Mouse (Mus musculus): ENCODE data around the gene Cd300a. TPM values are rescaled to one million over a fixed set of nuclear protein-coding genes. Genes with fewer than 3 reads are reported as not detected.
A peak's percentile ranks its signal among the peaks of the same experiment; 100 is the strongest.

Gene Cd300a
- polyA plus RNA-seq, 1 experiment from 2014 or later, result 1.2 TPM

GRCm38 (mm10) chr11:114853174-114853838 is 36.5 kb upstream of the Cd300a start:
- Histone ChIP-seq H3K4me1 (replicated peaks) (peaks cover 42% of the 10 kb centered on the region), H3K4me3 (peak overlapping the region; percentile 61), H3K4me2 (peak overlapping the region; percentile 98), H3K9me3 (no peaks in the 10 kb centered on the region), H3K27me3 (peaks cover 68% of the 10 kb centered on the region), H3K9ac (peak overlapping the region; percentile 35; the same call in 1 of the 2 replicates), H3K36me3 (no peaks in the 10 kb centered on the region), H3K27ac (no peak overlapping the region)
- no peak for ATAC-seq (ENCODE audit: low FRiP score)
- 18% methylated on average over 7 of the region's 7 CpGs for WGBS

DNA sequence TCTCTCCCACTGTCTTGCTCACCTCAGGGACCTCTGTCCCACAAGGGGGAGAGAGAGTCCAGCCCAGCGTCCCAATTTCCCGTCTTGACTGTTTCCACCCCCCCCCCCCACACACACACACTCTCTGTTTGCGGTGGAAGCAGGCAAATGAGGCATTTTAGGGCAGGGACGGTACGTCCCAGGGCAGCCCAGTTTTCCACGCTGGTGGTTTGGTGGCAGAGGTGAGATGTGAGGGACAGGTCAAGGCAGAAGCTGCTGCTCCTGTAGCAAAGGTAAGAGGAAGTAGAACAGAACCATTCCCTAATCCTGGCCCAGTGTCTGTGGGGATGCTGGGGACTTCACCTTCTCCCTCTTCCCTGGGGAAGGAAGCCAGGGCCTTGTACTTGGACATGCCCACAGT is 35.3 kb upstream of the Cd300a start:
- Histone ChIP-seq H3K27ac (no peak overlapping the region), H3K9ac (no peak overlapping the region), H3K4me2 (no peak overlapping the region), H3K4me1 (replicated peaks) (peaks cover 39% of the 10 kb centered on the region), H3K27me3 (peaks cover 57% of the 10 kb centered on the region), H3K4me3 (no peak overlapping the region), H3K36me3 (no peaks in the 10 kb centered on the region), H3K9me3 (no peaks in the 10 kb centered on the region)
- no peak for ATAC-seq (ENCODE audit: low FRiP score)
- WGBS, result 89% methylated on average over 6 of the region's 6 CpGs

DNA sequence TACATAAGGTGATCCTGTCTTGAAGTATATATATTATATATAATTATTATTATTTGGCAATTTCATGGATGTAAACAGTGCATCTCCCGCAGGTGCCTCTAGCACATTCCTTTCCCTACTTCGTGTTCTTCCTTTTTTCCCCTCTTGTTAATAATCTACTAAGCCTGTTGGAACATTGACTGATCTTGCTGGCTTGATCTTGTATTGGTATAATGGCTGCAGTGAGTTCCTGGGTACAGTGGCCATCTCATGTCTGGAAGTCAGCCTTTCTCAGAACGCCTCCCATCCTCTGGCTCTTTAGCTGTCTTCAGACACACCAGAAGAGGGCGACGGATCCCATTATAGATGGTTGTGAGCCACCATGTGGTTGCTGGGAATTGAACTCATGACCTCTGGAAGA is 33.7 kb upstream of the Cd300a start:
- no peak overlapping the region for H3K9ac ChIP-seq

GRCm38 (mm10) chr11:114858641-114859040 is 31.2 kb upstream of the Cd300a start:
- peaks cover 18% of the 10 kb centered on the region for H3K27me3 ChIP-seq
- 94% methylated on average over 2 of the region's 2 CpGs for WGBS
- no peaks in the 10 kb centered on the region for H3K9me3 ChIP-seq
- no peak overlapping the region for H3K4me3 ChIP-seq
- H3K36me3 ChIP-seq, result no peaks in the 10 kb centered on the region
- H3K4me2 ChIP-seq, result no peak overlapping the region
- no peak for ATAC-seq (ENCODE audit: low FRiP score)
- H3K4me1 ChIP-seq (replicated peaks), result no peaks in the 10 kb centered on the region
- no peak overlapping the region for H3K9ac ChIP-seq
- no peak overlapping the region for H3K27ac ChIP-seq

More for the DNA sequence above, 33.7 kb upstream of the Cd300a start:
- H3K4me1 ChIP-seq (replicated peaks), result peaks cover 24% of the 10 kb centered on the region
- H3K4me3 ChIP-seq, result no peak overlapping the region
- ATAC-seq (ENCODE audit: low FRiP score), result no peak
- no peak overlapping the region for H3K27ac ChIP-seq
- H3K27me3 ChIP-seq, result peaks cover 41% of the 10 kb centered on the region
- H3K4me2 ChIP-seq, result no peak overlapping the region
- no peaks in the 10 kb centered on the region for H3K9me3 ChIP-seq
- WGBS, result 78% methylated on average over 5 of the region's 5 CpGs
- H3K36me3 ChIP-seq, result no peaks in the 10 kb centered on the region

DNA sequence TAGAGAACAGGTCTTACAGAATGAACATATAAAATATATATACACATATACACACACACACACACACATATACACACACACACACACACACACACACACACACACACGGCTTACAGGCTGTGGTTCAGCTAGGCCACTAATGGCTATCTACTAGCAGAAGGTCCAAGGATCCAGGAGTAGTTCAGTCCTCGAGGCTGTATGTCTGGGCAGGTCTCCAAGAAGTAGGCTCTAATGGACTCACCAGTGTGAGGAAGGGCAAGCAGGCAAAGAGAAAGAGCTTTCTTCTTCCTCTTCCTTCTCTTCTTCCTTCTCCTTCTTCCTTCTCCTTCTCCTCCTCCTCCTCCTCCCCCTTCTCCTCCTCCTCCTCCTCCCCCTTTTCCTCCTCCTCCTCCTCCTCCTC is 28.8 kb upstream of the Cd300a start:
- Histone ChIP-seq H3K27ac (no peak overlapping the region), H3K4me3 (no peak overlapping the region), H3K36me3 (no peaks in the 10 kb centered on the region), H3K4me2 (no peak overlapping the region), H3K4me1 (replicated peaks) (peaks cover 2% of the 10 kb centered on the region), H3K9me3 (no peaks in the 10 kb centered on the region), H3K9ac (no peak overlapping the region), H3K27me3 (0 out of 2 replicates have a peak, but pooled peaks cover 2% of the 10 kb centered on the region)
- WGBS, result 79% methylated on average over 2 of the region's 2 CpGs
- ATAC-seq (ENCODE audit: low FRiP score), result no peak

DNA sequence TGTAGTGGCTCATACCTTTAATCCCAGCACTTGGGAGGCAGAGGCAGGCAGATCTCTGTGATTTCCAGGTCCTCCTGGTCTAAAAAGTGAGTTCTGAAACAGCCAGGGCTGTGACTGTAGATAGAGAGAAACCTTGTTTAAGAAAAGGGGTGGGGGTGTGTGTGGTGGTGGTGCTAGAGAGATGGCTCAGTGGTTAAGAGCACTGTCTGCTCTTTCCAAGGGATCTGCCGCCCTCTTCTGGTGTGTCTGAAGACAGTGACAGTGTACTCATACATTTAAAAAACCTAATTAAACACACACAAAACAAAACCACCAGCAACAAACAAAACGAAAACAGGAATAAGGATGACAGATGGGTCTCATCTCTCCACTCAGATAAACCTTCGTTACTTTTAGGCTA is 27.2 kb upstream of the Cd300a start:
- H3K4me3 ChIP-seq, result no peak overlapping the region
- 86% methylated on average over 3 of the region's 3 CpGs for WGBS
- no peak overlapping the region for H3K4me2 ChIP-seq
- H3K9ac ChIP-seq, result no peak overlapping the region
- no peak for ATAC-seq (ENCODE audit: low FRiP score)
- 0 out of 2 replicates have a peak, but pooled peaks cover 2% of the 10 kb centered on the region for H3K27me3 ChIP-seq
- H3K36me3 ChIP-seq, result no peaks in the 10 kb centered on the region
- H3K27ac ChIP-seq, result no peak overlapping the region
- H3K4me1 ChIP-seq (replicated peaks), result peaks cover 15% of the 10 kb centered on the region
- H3K9me3 ChIP-seq, result no peaks in the 10 kb centered on the region

DNA sequence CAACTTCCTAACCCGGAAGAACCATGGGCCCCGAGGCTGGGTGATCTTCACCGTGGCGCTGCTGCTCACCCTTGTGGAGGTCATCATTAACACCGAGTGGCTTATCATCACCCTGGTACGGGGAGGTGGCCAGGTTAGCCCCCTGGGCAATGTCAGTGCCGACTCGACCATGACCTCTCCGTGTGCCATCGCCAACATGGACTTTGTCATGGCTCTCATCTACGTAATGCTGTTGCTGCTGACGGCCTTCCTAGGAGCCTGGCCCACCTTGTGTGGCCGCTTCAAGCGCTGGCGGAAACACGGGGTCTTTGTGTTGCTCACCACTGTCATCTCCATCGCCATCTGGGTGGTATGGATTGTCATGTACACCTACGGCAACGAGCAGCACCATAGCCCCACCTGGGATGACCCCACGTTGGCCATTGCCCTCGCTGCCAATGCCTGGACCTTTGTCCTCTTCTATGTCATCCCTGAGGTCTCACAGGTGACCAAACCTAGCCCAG is 25.9 kb upstream of the Cd300a start:
- ATAC-seq (ENCODE audit: low FRiP score), result no peak
- peaks cover 15% of the 10 kb centered on the region for H3K4me1 ChIP-seq (replicated peaks)
- no peaks in the 10 kb centered on the region for H3K36me3 ChIP-seq
- H3K4me3 ChIP-seq, result no peak overlapping the region
- peaks cover 8% of the 10 kb centered on the region; the same call in 1 of the 2 replicates for H3K27me3 ChIP-seq
- no peaks in the 10 kb centered on the region for H3K9me3 ChIP-seq
- H3K27ac ChIP-seq, result no peak overlapping the region
- no peak overlapping the region for H3K9ac ChIP-seq
- H3K4me2 ChIP-seq, result no peak overlapping the region
- WGBS, result 94% methylated on average over 21 of the region's 21 CpGs

- no peaks in the 10 kb centered on the region for H3K36me3 ChIP-seq
- no peak overlapping the region for H3K4me3 ChIP-seq
- WGBS, result 78% methylated on average over 5 of the region's 5 CpGs
- H3K9ac ChIP-seq, result no peak overlapping the region
- peaks cover 9% of the 10 kb centered on the region; the same call in 1 of the 2 replicates for H3K27me3 ChIP-seq
- no peak overlapping the region for H3K27ac ChIP-seq
- peaks cover 15% of the 10 kb centered on the region for H3K4me1 ChIP-seq (replicated peaks)
- ATAC-seq (ENCODE audit: low FRiP score), result no peak
- H3K9me3 ChIP-seq, result no peaks in the 10 kb centered on the region
- H3K4me2 ChIP-seq, result no peak overlapping the region
Observed at GRCm38 (mm10) chr11:114865999-114866398, 23.8 kb upstream of the Cd300a start.

- Histone ChIP-seq H3K9me3 (no peaks in the 10 kb centered on the region), H3K4me3 (no peak overlapping the region), H3K27ac (no peak overlapping the region), H3K27me3 (peaks cover 9% of the 10 kb centered on the region; the same call in 1 of the 2 replicates), H3K36me3 (no peaks in the 10 kb centered on the region), H3K4me1 (replicated peaks) (peaks cover 15% of the 10 kb centered on the region), H3K4me2 (no peak overlapping the region), H3K9ac (no peak overlapping the region)
- ATAC-seq (ENCODE audit: low FRiP score), result no peak
- WGBS, result 52% methylated on average over 10 of the region's 10 CpGs
Observed at GRCm38 (mm10) chr11:114866486-114867360, 23.1 kb upstream of the Cd300a start.

DNA sequence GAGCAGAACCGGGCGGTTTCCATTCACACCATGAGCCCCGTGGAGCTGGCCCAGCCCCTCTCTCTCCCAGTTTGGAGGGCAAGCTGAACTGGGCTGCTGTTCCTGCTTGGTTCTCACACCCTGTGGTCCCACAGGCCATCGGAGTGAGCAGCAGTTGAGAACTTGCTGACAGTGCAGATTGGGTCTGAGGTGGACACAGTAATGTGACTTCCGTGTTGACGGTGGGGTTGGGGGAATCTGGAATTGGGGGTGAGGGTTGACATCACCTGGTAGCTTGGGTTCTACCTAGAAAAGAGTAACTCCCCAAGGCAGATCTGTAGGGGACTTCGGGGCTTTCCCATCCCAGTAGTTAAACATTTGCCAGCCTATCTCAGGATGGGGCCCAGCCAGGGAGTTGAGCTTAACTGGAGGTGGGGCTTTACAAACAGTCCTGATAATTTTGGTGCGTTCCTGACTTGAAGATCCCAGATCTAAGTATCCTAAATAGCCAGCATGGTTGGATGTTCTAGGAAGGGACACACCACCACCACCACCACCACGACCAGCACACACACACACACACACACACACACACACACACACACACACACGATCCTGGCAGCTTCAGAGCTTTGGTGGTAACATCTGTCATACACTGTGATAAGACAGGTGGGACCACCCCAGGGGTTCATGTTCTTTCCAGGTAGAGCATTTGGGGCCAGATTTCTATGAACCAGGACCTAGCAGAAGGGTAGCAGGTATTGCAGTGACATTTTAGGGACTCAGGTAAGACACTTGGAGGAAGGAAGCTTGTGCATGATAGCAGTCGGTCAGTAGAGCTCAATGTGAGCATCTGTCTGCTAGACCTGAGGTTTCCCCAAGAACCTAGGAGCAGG is 22.2 kb upstream of the Cd300a start:
- Histone ChIP-seq H3K27ac (0 out of 2 replicates have a peak overlapping the region, but pooled peaks have one; percentile 52), H3K4me1 (replicated peaks) (peaks cover 16% of the 10 kb centered on the region), H3K9me3 (no peaks in the 10 kb centered on the region), H3K36me3 (no peaks in the 10 kb centered on the region), H3K27me3 (peaks cover 9% of the 10 kb centered on the region; the same call in 1 of the 2 replicates), H3K4me3 (no peak overlapping the region), H3K4me2 (no peak overlapping the region), H3K9ac (no peak overlapping the region)
- 68% methylated on average over 10 of the region's 11 CpGs for WGBS
- ATAC-seq (ENCODE audit: low FRiP score), result no peak

DNA sequence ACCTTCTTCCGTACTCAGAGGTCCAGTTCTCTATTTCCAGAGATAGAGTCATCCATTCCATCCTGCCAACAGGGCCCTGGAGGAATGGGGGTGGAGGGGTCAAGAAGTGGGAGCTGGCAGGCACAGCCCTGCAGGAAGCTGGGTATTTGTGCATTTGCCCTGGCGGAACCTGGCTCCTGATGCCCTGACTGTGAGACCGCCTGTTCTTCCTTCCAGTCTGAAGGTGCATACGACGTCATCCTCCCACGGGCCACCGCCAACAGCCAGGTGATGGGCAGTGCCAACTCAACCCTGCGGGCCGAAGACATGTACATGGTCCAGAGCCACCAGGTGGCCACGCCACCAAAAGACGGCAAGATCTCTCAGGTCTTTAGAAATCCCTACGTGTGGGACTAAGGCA is 21.6 kb upstream of the Cd300a start:
- Histone ChIP-seq H3K27me3 (peaks cover 9% of the 10 kb centered on the region; the same call in 1 of the 2 replicates), H3K9ac (no peak overlapping the region), H3K4me1 (replicated peaks) (peaks cover 23% of the 10 kb centered on the region), H3K27ac (no peak overlapping the region), H3K36me3 (no peaks in the 10 kb centered on the region), H3K4me3 (no peak overlapping the region), H3K4me2 (no peak overlapping the region), H3K9me3 (no peaks in the 10 kb centered on the region)
- 94% methylated on average over 12 of the region's 12 CpGs for WGBS
- no peak for ATAC-seq (ENCODE audit: low FRiP score)

Data from hindbrain, embryonic 13.5 days (tissue).